Mouse (Mus musculus) limb, embryonic 14.5 days (tissue): ENCODE measurements around the gene Marc1. TPM values are rescaled to one million over a fixed set of nuclear protein-coding genes. Genes with fewer than 3 reads are reported as not detected.

ENCODE experiments used
- ATAC-seq: fragments of 200-750 bp; cut with Nextera tagmentation; 2 replicates; pipeline ENCODE4 v1.8.0; 2017; ENCODE audit warnings: low read depth, moderate number of reproducible peaks, moderate TSS enrichment; ENCODE audit not compliant: low FRiP score
- DNase-seq: peaks from one replicate; pipeline ENCODE4 v3.0.0-alpha.2; 2015; ENCODE audit warnings: low spot score
- H3K27ac ChIP-seq: fragments of 300-500 bp; sonication (generic); replicated peaks from 2 replicates; pipeline ENCODE4 v1.5.1; 2014; ENCODE audit warnings: low read depth, mild to moderate bottlenecking, low read length, moderate library complexity, mixed read lengths
- H3K27me3 ChIP-seq: fragments of 300-500 bp; sonication (generic); 2 replicates; pipeline ENCODE4 v1.6.1; 2014; ENCODE audit warnings: low read length, mixed read lengths; ENCODE audit not compliant: control insufficient read depth, insufficient read depth
- H3K36me3 ChIP-seq: fragments of 300-500 bp; sonication (generic); 2 replicates; pipeline ENCODE4 v1.6.1; 2014; ENCODE audit warnings: mild to moderate bottlenecking, low read length, moderate library complexity, mixed read lengths; ENCODE audit not compliant: control insufficient read depth, insufficient read depth
- H3K4me1 ChIP-seq: fragments of 300-500 bp; sonication (generic); 2 replicates; pipeline ENCODE4 v1.6.1; 2014; ENCODE audit warnings: antibody characterized with exemption, low read length, mixed read lengths; ENCODE audit not compliant: control insufficient read depth, insufficient read depth
- H3K4me2 ChIP-seq: fragments of 300-500 bp; sonication (generic); replicated peaks from 2 replicates; pipeline ENCODE4 v1.6.1; 2014; ENCODE audit warnings: low read depth, mild to moderate bottlenecking, low read length, moderate library complexity; ENCODE audit not compliant: severe bottlenecking
- H3K4me3 ChIP-seq: fragments of 300-500 bp; sonication (generic); replicated peaks from 2 replicates; pipeline ENCODE4 v1.5.1; 2014; ENCODE audit warnings: low read length
- H3K9ac ChIP-seq: fragments of 300-500 bp; sonication (generic); 2 replicates; pipeline ENCODE4 v1.6.1; 2014; ENCODE audit warnings: mild to moderate bottlenecking, low read depth, low read length, moderate library complexity; ENCODE audit not compliant: severe bottlenecking
- H3K9me3 ChIP-seq: fragments of 300-500 bp; sonication (generic); 2 replicates; pipeline ENCODE4 v1.6.1; 2016; ENCODE audit warnings: low read length; ENCODE audit not compliant: control insufficient read depth
- POLR2A ChIP-seq: fragments of 200-500 bp; IDR thresholded peaks from 2 replicates; pipeline ENCODE4 v1.8.0; 2012; ENCODE audit warnings: inconsistent platforms, mild to moderate bottlenecking, moderate library complexity, borderline replicate concordance; ENCODE audit not compliant: insufficient read depth, insufficient read length; ENCODE audit errors: extremely low read depth
- WGBS: fragments of 180-500 bp; shearing (Covaris S2); extraction: QIAGEN DNeasy Blood & Tissue Kit; methylation state at CpG from one replicate; pipeline ENCODE4 v1.1.7; 2014; 5-methylcytosine and 5-hydroxymethylcytosine counted together
- polyA plus RNA-seq, 2 experiments: library from polyadenylated mRNA; depleted of rRNA in 1 of 2; stranded (reverse) in 1 of 2; unstranded in 1 of 2; fragments of >200 nt; fragmentation: Nextera tagmentation in 1 of 2; extraction: Ambion mirVana in 1 of 2; gene quantifications; 2 replicates each; pipeline versions ENCODE4 v1.2.1 to v1.2.3; 2012 to 2014

Marc1 gene
- polyA plus RNA-seq, 2 experiments: 0.11 to 0.13 TPM

DNA sequence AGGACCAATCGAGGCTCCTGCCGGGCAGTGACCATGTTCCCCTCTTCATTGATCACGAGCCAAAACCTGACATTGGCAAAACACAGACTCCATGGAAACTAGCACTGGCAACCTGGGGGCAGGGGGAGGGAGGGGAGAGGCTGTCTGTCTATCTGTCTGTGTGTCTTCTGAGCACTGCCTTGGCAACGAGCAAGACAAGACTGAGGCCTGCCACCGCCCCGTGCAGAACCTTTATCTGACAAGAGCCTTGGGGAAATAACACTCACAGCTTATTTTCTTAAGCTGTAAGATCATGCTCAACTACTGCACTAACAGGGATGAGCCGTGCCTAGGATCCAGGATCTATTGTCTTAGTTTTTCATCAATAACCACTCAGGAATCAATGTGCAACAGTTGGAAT, 4.0 kb downstream of the Marc1 start:
- no peak for TF ChIP-seq POLR2A
- Histone ChIP-seq H3K4me1 (peaks cover 7% of the 10 kb centered on the region; the same call in 1 of the 2 replicates), H3K4me2 (no peak overlapping the region), H3K36me3 (no peaks in the 10 kb centered on the region), H3K9ac (no peak overlapping the region), H3K9me3 (no peaks in the 10 kb centered on the region), H3K27ac (no peak overlapping the region), H3K4me3 (no peak overlapping the region), H3K27me3 (peaks cover 17% of the 10 kb centered on the region)
- ATAC-seq (no peak), DNase-seq (no peak)
- 77% methylated on average over 7 of the region's 7 CpGs for WGBS

DNA sequence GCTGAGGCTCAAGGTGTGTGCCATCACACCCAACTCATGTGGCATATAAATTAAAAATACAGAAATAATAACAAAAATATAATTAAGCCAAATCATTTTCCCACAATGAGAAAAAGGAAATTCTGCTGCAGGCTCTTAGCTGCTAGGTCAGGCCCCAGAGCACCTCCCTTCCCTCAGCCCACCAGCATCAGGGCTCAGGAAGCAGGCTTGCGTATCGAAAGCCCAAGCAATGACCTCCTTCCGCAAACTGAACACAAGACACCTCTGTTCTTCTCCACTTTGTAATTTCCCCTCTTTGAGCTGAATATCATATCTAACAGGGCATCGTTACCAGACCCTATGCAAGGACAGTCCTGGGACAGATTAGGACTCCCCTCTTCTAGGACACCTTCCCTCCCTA, 5.4 kb downstream of the Marc1 start:
- WGBS: 91% methylated on average over 4 of the region's 4 CpGs
- Histone ChIP-seq H3K9me3 (no peaks in the 10 kb centered on the region), H3K27ac (no peak overlapping the region), H3K9ac (no peak overlapping the region), H3K36me3 (no peaks in the 10 kb centered on the region), H3K4me1 (peaks cover 3% of the 10 kb centered on the region; the same call in 1 of the 2 replicates), H3K4me3 (no peak overlapping the region), H3K27me3 (peaks cover 10% of the 10 kb centered on the region), H3K4me2 (no peak overlapping the region)
- DNase-seq (no peak), ATAC-seq (no peak)
- TF ChIP-seq POLR2A: no peak

DNA sequence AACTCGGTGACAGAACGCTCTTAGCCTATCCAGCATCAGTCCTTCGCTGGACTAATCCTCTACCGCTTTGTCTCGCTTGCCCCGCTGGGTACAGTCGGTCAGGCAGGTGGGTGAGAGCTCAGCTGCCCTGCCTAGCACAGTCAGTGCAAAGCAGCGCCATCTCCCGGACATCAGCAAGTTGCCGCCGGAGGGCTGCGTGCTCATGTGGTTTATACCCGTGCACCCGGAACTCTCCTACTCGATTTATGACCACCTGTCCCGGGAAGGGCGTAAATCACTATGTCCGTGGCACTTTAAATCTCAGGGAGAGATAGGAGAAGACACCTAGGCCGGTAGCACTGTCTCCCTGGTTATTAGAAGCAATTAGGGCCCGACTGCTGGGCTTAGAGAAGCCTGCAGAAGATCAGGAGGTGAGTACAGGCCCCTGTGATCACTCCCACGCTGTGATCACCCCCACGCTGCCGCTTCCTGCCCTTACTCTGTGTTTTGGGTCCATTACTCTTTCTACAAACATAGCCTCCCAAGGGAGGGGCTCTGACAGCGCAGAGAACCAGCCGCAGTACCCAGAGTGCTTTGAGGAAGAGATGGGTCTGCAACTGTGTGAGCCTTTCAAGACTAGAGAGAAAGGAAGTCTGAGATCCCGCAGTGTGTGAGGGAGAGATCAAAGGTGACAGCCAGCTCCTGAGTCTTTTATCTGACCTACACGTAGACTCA, 17.8 kb downstream of the Marc1 start:
- H3K9ac ChIP-seq: no peak overlapping the region
- DNase-seq (peak; percentile 45), ATAC-seq (no peak)
- no peaks in the 10 kb centered on the region for H3K27me3 ChIP-seq
- no peak overlapping the region for H3K27ac ChIP-seq
- no peaks in the 10 kb centered on the region for H3K36me3 ChIP-seq
- H3K9me3 ChIP-seq: no peaks in the 10 kb centered on the region
- no peaks in the 10 kb centered on the region for H3K4me1 ChIP-seq
- 11% methylated on average over 27 of the region's 27 CpGs for WGBS
- H3K4me2 ChIP-seq: 0 out of 2 replicates have a peak overlapping the region, but pooled peaks have one; percentile 16
- no peak for TF ChIP-seq POLR2A
- no peak overlapping the region for H3K4me3 ChIP-seq

DNA sequence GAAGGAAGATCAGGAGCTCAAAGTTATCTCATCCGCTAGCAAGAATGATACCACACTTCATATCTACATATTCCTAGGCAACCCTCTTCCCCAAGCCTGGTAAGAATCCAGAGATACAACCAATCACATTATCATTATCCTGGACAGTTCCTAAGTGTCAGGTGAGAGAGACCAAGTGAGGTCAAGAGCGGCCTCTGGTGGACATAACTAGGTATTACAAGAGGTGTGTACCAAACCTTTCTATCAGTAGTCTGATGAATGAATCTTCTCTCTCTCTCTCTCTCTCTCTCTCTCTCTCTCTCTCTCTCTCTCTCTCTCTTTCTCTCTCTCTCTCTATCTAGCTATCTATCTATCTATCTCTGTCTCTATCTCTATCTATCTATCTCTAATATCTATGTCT, 20.0 kb downstream of the Marc1 start:
- DNase-seq: peak; percentile 62

DNA sequence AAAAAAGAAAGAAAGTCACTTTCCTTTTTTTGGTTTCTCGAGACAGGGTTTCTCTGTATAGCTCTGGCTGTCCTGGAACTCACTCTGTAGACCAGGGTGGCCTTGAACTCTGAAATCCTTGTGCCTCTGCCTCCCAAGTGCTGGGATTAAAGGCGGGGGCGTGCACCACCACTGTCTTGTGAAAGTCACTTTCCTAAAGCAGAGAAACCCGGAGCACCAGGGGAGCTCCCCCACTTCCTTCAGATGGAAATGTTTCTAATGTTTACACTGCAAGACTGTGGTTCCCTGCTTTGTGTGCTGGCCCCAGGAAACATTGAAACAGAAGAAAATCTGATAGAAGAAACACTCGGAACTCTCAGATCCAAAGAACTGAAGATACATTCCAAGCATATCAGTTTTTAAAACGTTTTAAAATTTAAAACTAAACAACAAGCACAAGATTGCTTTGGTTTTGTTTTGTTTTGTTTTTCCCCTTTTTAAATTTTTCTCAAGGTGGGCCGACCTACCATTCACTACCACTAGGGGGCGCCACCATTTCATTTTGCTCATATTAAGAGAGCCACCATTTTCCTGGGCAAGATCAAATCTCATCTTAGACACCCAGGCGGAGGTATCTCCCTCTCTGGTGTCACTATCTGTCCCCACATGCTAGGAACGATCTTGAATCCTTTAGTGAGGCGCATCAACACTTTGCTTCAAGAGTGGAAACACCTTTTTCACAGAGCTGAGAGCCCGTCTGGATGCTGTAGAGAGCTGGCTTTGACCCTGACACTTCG, 24.5 kb downstream of the Marc1 start:
- WGBS: 67% methylated on average over 13 of the region's 13 CpGs
- no peak overlapping the region for H3K4me2 ChIP-seq
- H3K4me3 ChIP-seq: no peak overlapping the region
- H3K4me1 ChIP-seq: no peaks in the 10 kb centered on the region
- DNase-seq (no peak), ATAC-seq (no peak)
- TF ChIP-seq POLR2A: no peak
- H3K36me3 ChIP-seq: no peaks in the 10 kb centered on the region
- H3K9me3 ChIP-seq: no peaks in the 10 kb centered on the region
- H3K9ac ChIP-seq: no peak overlapping the region
- H3K27me3 ChIP-seq: no peaks in the 10 kb centered on the region
- no peak overlapping the region for H3K27ac ChIP-seq

More for the DNA sequence above, 20.0 kb downstream of the Marc1 start:
- Histone ChIP-seq H3K36me3 (no peaks in the 10 kb centered on the region), H3K9me3 (no peaks in the 10 kb centered on the region), H3K27me3 (no peaks in the 10 kb centered on the region), H3K4me2 (no peak overlapping the region), H3K27ac (no peak overlapping the region), H3K4me3 (no peak overlapping the region), H3K4me1 (no peaks in the 10 kb centered on the region), H3K9ac (no peak overlapping the region)
- no peak for ATAC-seq
- WGBS: 13% methylated on average over 2 of the region's 2 CpGs
- TF ChIP-seq POLR2A: no peak
